Mouse (Mus musculus) right cerebral cortex, adult 18-20 months (tissue): ENCODE data around the gene Atp9a.

Experiments
- DNase-seq: peaks from one replicate; pipeline ENCODE4 v3.0.0; 2022; ENCODE audit warnings: mixed read lengths

The Atp9a gene

GRCm38 (mm10) chr2:168679381-168680199 lies 62.6 kb downstream of the Atp9a start:
- no peak for DNase-seq

- DNase-seq = peak; percentile 79
Observed at GRCm38 (mm10) chr2:168678662-168679294, 63.4 kb downstream of the Atp9a start.

GRCm38 (mm10) chr2:168677650-168678049 lies 64.6 kb downstream of the Atp9a start:
- DNase-seq = no peak

- DNase-seq = no peak
Observed at GRCm38 (mm10) chr2:168671724-168672123, 70.5 kb downstream of the Atp9a start.

- no peak for DNase-seq
Observed at GRCm38 (mm10) chr2:168670241-168670640, 72.0 kb downstream of the Atp9a start.

GRCm38 (mm10) chr2:168669762-168670161 lies 72.4 kb downstream of the Atp9a start:
- no peak for DNase-seq

GRCm38 (mm10) chr2:168667745-168668144 lies 74.5 kb downstream of the Atp9a start:
- DNase-seq = no peak

- DNase-seq = no peak
Observed at GRCm38 (mm10) chr2:168665680-168666079, 76.5 kb downstream of the Atp9a start.

- DNase-seq = no peak
Observed at GRCm38 (mm10) chr2:168663716-168664115, 78.5 kb downstream of the Atp9a start.

GRCm38 (mm10) chr2:168663216-168663615 lies 79.0 kb downstream of the Atp9a start:
- no peak for DNase-seq

GRCm38 (mm10) chr2:168661802-168662201 lies 80.4 kb downstream of the Atp9a start:
- no peak for DNase-seq

- DNase-seq = no peak
Observed at GRCm38 (mm10) chr2:168660344-168660743, 81.9 kb downstream of the Atp9a start.

GRCm38 (mm10) chr2:168658551-168658950 lies 83.7 kb downstream of the Atp9a start:
- DNase-seq = no peak

GRCm38 (mm10) chr2:168656569-168657308 lies 85.5 kb downstream of the Atp9a start:
- DNase-seq = no peak

GRCm38 (mm10) chr2:168654983-168655669 lies 87.1 kb downstream of the Atp9a start:
- no peak for DNase-seq

- DNase-seq = no peak
Observed at GRCm38 (mm10) chr2:168654482-168654881, 87.7 kb downstream of the Atp9a start.

GRCm38 (mm10) chr2:168651757-168652156 lies 90.5 kb downstream of the Atp9a start:
- no peak for DNase-seq

GRCm38 (mm10) chr2:168648171-168648570 lies 94.0 kb downstream of the Atp9a start:
- DNase-seq = no peak

- DNase-seq = no peak
Observed at GRCm38 (mm10) chr2:168644855-168645254, 97.4 kb downstream of the Atp9a start.

- no peak for DNase-seq
Observed at GRCm38 (mm10) chr2:168643524-168644177, 98.6 kb downstream of the Atp9a start.

- no peak for DNase-seq
Observed at GRCm38 (mm10) chr2:168642187-168642586, 100.0 kb downstream of the Atp9a start.

GRCm38 (mm10) chr2:168640460-168640859 lies 101.7 kb downstream of the Atp9a start:
- DNase-seq = no peak
